Mouse (Mus musculus) cerebellum, adult 2 months (tissue): ENCODE measurements around the gene Rundc3b.

Source experiments
- CTCF ChIP-seq: fragments of 200-500 bp; IDR thresholded peaks from 2 replicates; pipeline ENCODE4 v1.5.1; 2011; ENCODE audit warnings: low read depth, mild to moderate bottlenecking, control low read depth, low read length, moderate library complexity, borderline replicate concordance; ENCODE audit not compliant: insufficient read depth
- POLR2A ChIP-seq: fragments of 200-500 bp; IDR thresholded peaks from 2 replicates; pipeline ENCODE4 v1.6.1; 2011; ENCODE audit warnings: low read length, control low read depth, borderline replicate concordance; ENCODE audit not compliant: insufficient read depth

DNA sequence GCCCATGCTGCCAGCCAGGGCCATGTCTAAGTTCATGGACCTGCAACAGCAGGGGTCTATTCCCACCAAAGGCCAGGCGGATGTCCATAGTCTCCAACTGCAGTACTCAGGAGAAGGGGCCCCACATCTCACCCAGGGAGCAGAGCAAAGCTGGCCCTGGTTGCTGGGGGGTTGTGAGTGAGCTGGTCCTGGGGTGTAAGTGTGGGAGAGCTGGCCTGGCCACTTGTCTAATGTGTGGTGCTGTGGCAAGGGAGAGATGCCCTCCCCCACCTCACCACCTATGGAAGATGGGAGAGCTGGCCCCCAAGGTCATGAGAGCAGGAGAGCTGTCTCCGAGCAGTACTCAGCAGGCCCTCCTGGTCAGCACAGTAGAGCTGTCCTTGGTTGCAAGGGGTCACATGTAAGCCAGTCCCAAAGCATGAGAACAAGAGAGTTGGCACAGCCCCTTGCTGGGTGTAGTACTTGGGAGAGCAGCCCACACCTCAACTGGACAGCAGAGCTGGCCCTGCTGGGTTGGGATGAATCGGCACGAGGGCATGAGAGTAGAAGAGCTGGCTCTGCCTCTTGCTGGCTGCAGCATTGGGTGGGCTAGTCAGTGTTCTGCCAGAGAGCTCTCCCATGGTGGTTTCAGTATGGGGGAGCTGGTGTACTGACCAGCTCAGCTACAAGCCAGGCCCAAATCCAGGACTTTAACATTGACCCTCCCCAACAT is 134.6 kb downstream of the Rundc3b start:
- TF ChIP-seq CTCF, result no peak
- TF ChIP-seq POLR2A, result no peak
